9 mouse cellular contexts compared by ENCODE assay signal in genomic region chr7:73559853-73560190, GRCm38 (mm10). TPM values are rescaled to one million over a fixed set of nuclear protein-coding genes. Genes with fewer than 3 reads are reported as not detected.
DNase-seq lines count a peak whose midpoint lies in the region; ATAC-seq and TF ChIP-seq lines count a peak whose summit lies in the region.
"Had no signal": no experiment of that assay in that cellular context is flagged by ENCODE, and none has a peak within 500 bp of the region (broad histone marks: within the 10 kb centered on the region; RNA-seq: fewer than 3 reads in every experiment).

No protein-coding gene starts in this region.

- peaks cover 28% of the 10 kb centered on the region for H3K79me2 ChIP-seq in macrophage (ENCODE audit: inconsistent target)

- WGBS in heart, embryonic 11.5 days (ENCODE audit: insufficient replicate concordance): 75% methylated on average over 6 of the region's 6 CpGs
- WGBS in heart, embryonic 16.5 days: 69% methylated on average over 6 of the region's 6 CpGs
- 70% methylated on average over 6 of the region's 6 CpGs for WGBS in macrophage (ENCODE audit: missing documents)

- no peak overlapping the region; the same call in 1 of the 2 replicates for H3K9ac ChIP-seq in heart, embryonic 11.5 days (ENCODE audit: low read depth, low read length)
- peak overlapping the region; percentile 8; the same call in 1 of the 2 replicates for H3K9ac ChIP-seq in ES-E14 (ENCODE audit: insufficient read depth, low read depth, low read length, poor library complexity, severe bottlenecking)
- H3K9ac ChIP-seq in heart, embryonic 16.5 days (ENCODE audit: low read length): peak overlapping the region; percentile 87; the same call in 1 of the 2 replicates

- H3K36me3 ChIP-seq in heart, embryonic 11.5 days (ENCODE audit: control insufficient read depth, insufficient read depth, low read length): no peaks in the 10 kb centered on the region
- H3K36me3 ChIP-seq in ES-E14 (ENCODE audit: control insufficient read depth, insufficient read depth, low read length, poor library complexity, severe bottlenecking) (no peaks in the 10 kb centered on the region), macrophage (ENCODE audit: inconsistent target) (no peaks in the 10 kb centered on the region)
- no peaks in the 10 kb centered on the region for H3K36me3 ChIP-seq in heart, embryonic 16.5 days (ENCODE audit: control insufficient read depth, insufficient read depth)

- peak overlapping the region; percentile 88 for H3K4me2 ChIP-seq in heart, embryonic 11.5 days
- peak overlapping the region; percentile 82 for H3K4me2 ChIP-seq in heart, embryonic 16.5 days (ENCODE audit: low read depth, low read length)

- intact Hi-C loops in heart, postnatal 14 days (cut with DNase I): loop anchor here (1.0 kb wide), 1 partner anchor 34 kb away; no protein-coding TSS in a partner anchor

- H3K4me3 ChIP-seq in heart, embryonic 11.5 days (ENCODE audit: low read depth, low read length): peak overlapping the region; percentile 99
- H3K4me3 ChIP-seq in ES-E14 (ENCODE audit: insufficient read depth in 1 of 2, low read depth in 1 of 2, low read length in 2 of 2, poor library complexity in 1 of 2, severe bottlenecking in 1 of 2) (peak overlapping the region in 1 of 2 experiments; percentile 89; a peak in 2 of 4 replicates), macrophage (ENCODE audit: inconsistent target) (peak overlapping the region; percentile 54)
- no peak overlapping the region; the same call in 1 of the 2 replicates for H3K4me3 ChIP-seq in heart, embryonic 16.5 days (ENCODE audit: low read length)

- no peak for ATAC-seq in heart, embryonic 11.5 days (replicated peaks; ENCODE audit: insufficient number of reproducible peaks, low FRiP score, low TSS enrichment)
- no peak for ATAC-seq in heart, embryonic 16.5 days (replicated peaks; ENCODE audit: extremely low read depth, insufficient read depth, low FRiP score)

- in situ Hi-C loops in ES-E14 (cut with MboI; ENCODE audit: low sequenced_read_pairs in 2 of 2, unreplicated experiment in 2 of 2): no loop called here

- peak overlapping the region; percentile 100 for H3K27ac ChIP-seq in heart, embryonic 11.5 days (ENCODE audit: low read depth, low read length)
- no peak overlapping the region for H3K27ac ChIP-seq in ES-E14 (ENCODE audit: insufficient read depth, low read depth, low read length, poor library complexity, severe bottlenecking)
- H3K27ac ChIP-seq in heart, embryonic 16.5 days (ENCODE audit: low read length): peak overlapping the region; percentile 98
- H3K27ac ChIP-seq in macrophage: peak overlapping the region; percentile 100

- H3K27me3 ChIP-seq in heart, embryonic 11.5 days (ENCODE audit: control insufficient read depth, insufficient read depth, low read length): no peaks in the 10 kb centered on the region
- no peaks in the 10 kb centered on the region for H3K27me3 ChIP-seq in heart, embryonic 16.5 days (ENCODE audit: control insufficient read depth, insufficient read depth, low read length)

- H3K4me1 ChIP-seq in heart, embryonic 11.5 days (ENCODE audit: control insufficient read depth, insufficient read depth, low read length): peaks cover 15% of the 10 kb centered on the region
- peaks cover 6% of the 10 kb centered on the region in 2 experiments; a peak in 2 of 4 replicates for H3K4me1 ChIP-seq in ES-E14 (ENCODE audit: control insufficient read depth in 2 of 2, insufficient read depth in 2 of 2, low read length in 2 of 2, poor library complexity in 1 of 2)
- H3K4me1 ChIP-seq in heart, embryonic 16.5 days (ENCODE audit: control insufficient read depth, insufficient read depth, low read length): peaks cover 11% of the 10 kb centered on the region

- no peaks in the 10 kb centered on the region for H3K9me3 ChIP-seq in heart, embryonic 11.5 days (replicated peaks; ENCODE audit: control insufficient read depth, low read length)
- no peaks in the 10 kb centered on the region for H3K9me3 ChIP-seq in ES-E14 (ENCODE audit: control insufficient read depth, insufficient read depth, low read depth, low read length)
- H3K9me3 ChIP-seq in heart, embryonic 16.5 days (replicated peaks; ENCODE audit: control insufficient read depth, low read length): no peaks in the 10 kb centered on the region

- DNase-seq in heart, postnatal 14 days: no peak
- DNase-seq in ES-E14 (ENCODE audit: low read depth, low spot score): no peak
- no peak for DNase-seq in gastrocnemius, postnatal 10 days
- no peak for DNase-seq in embryo, embryonic 11 days
- no peak for DNase-seq in cerebellum, postnatal 10 days
- DNase-seq: cerebellum, adult 18-20 months had no signal

TF ChIP-seq in ES-E14, 5 proteins besides CTCF, POLR2A, EP300 and RAD21:
- TF ChIP-seq CHD2 (IDR thresholded peaks at IDR 0.05; ENCODE audit: low read depth, low read length) (no peak), HCFC1 (IDR thresholded peaks at IDR 0.05; ENCODE audit: borderline replicate concordance, insufficient read depth, low read length) (no peak), ZNF384 (IDR thresholded peaks at IDR 0.05; ENCODE audit: low read depth, low read length) (no peak), MAFK (IDR thresholded peaks at IDR 0.05; ENCODE audit: insufficient read depth, low read depth, low read length) (no peak), ZC3H11A (IDR thresholded peaks at IDR 0.05; ENCODE audit: borderline replicate concordance, low read depth, low read length) (no peak)

RNA-seq across cellular contexts. Expression of gene Chd2, which starts 18.2 kb away (rescaled TPM):
- polyA plus RNA-seq in heart, embryonic 11.5 days (2014; fragmentation: Nextera tagmentation; extraction: Ambion mirVana): 43.6 and 45.6 TPM in 2 replicates
- 10 to 100 TPM; 46.4 to 56.0 TPM for total RNA-seq in heart, postnatal 14 days (2021)
- total RNA-seq in ES-E14 (2012; rRNA removed): 46.6 and 70.8 TPM in 2 replicates
- 33.1 and 36.5 TPM in 2 replicates for polyA plus RNA-seq in heart, embryonic 16.5 days (2015; fragmentation: Nextera tagmentation; extraction: Ambion mirVana)
- 100 to 1,000 TPM; 403 to 732 (median 510) TPM for total RNA-seq in macrophage (2018; cell fraction: chromatin; rRNA removed)
- 10 to 100 TPM; 21.1 to 41.7 (median 26.6) TPM for total RNA-seq in macrophage (2018; cell fraction: cytosol; rRNA removed)
- 100 to 1,000 TPM; 110 to 331 (median 224) TPM for total RNA-seq in macrophage (2018; cell fraction: nucleus; rRNA removed)
- 11.4 to 34.5 TPM (median 15.8 TPM) in 3 replicates for polyA plus RNA-seq in macrophage (2018)
- 10 to 100 TPM; 42.9 to 57.0 TPM for total RNA-seq in gastrocnemius, postnatal 10 days (2021)
